Mouse (Mus musculus): ENCODE data around the gene Stard5.

GRCm38 (mm10) chr7:83632682-83633120 is 942 bp downstream of the Stard5 start:
- no peak for TF ChIP-seq CTCF (IDR thresholded peaks at IDR 0.05; ENCODE audit: borderline replicate concordance, insufficient read depth, low read depth, low read length)
- TF ChIP-seq POLR2A (IDR thresholded peaks at IDR 0.05; ENCODE audit: borderline replicate concordance, insufficient read depth, low read length): no peak

All from cerebellum, adult 2 months (tissue).